Mouse (Mus musculus) gonadal fat pad, adult 2 months (tissue): ENCODE results near the gene Sept4. TPM values are rescaled to one million over a fixed set of nuclear protein-coding genes. Genes with fewer than 3 reads are reported as not detected.

Source experiments
- DNase-seq: peaks from one replicate; pipeline ENCODE4 v3.0.0-alpha.2; 2012; ENCODE audit warnings: low read depth
- polyA plus RNA-seq: library from polyadenylated mRNA; depleted of rRNA; stranded (reverse); fragments of >200 nt; gene quantifications from 2 replicates; pipeline ENCODE4 v1.2.3, GENCODE M21; 2012; rRNA removed

Sept4 gene
- 39.0 and 40.1 TPM in 2 replicates for polyA plus RNA-seq

GRCm38 (mm10) chr11:87568255-87568953 is at the start of gene Sept4:
TSS of gene Sept4 (plus strand) at chr11:87568903.
- DNase-seq: no peak

GRCm38 (mm10) chr11:87519260-87519659 is 49.4 kb upstream of the Sept4 start:
- DNase-seq: peak; percentile 4

- no peak for DNase-seq
These were observed 45.2 kb upstream of the Sept4 start for GRCm38 (mm10) chr11:87523466-87523865.

GRCm38 (mm10) chr11:87523967-87524366 is 44.7 kb upstream of the Sept4 start:
- no peak for DNase-seq

- DNase-seq: no peak
These were observed 43.9 kb upstream of the Sept4 start for GRCm38 (mm10) chr11:87524780-87525179.

GRCm38 (mm10) chr11:87527364-87527763 is 41.3 kb upstream of the Sept4 start:
- no peak for DNase-seq

GRCm38 (mm10) chr11:87527990-87528389 is 40.7 kb upstream of the Sept4 start:
- DNase-seq: no peak

- no peak for DNase-seq
These were observed 37.0 kb upstream of the Sept4 start for GRCm38 (mm10) chr11:87531695-87532094.

- DNase-seq: no peak
These were observed 26.4 kb upstream of the Sept4 start for GRCm38 (mm10) chr11:87542285-87542684.

GRCm38 (mm10) chr11:87542906-87543305 is 25.8 kb upstream of the Sept4 start:
- no peak for DNase-seq

- DNase-seq: no peak
These were observed 15.4 kb upstream of the Sept4 start for GRCm38 (mm10) chr11:87553342-87553741.

GRCm38 (mm10) chr11:87554386-87554785 is 14.3 kb upstream of the Sept4 start:
- DNase-seq: no peak

- DNase-seq: no peak
These were observed 13.5 kb upstream of the Sept4 start for GRCm38 (mm10) chr11:87555106-87555703.

GRCm38 (mm10) chr11:87561208-87561607 is 7.5 kb upstream of the Sept4 start:
- DNase-seq: no peak

GRCm38 (mm10) chr11:87566501-87566900 is 2.2 kb upstream of the Sept4 start, which contains the start of gene Gm11492:
TSS of gene Gm11492 (plus strand) at chr11:87566653.
- DNase-seq: no peak

GRCm38 (mm10) chr11:87570743-87571142 is 2.0 kb downstream of the Sept4 start:
- DNase-seq: no peak

GRCm38 (mm10) chr11:87571361-87571950 is 2.8 kb downstream of the Sept4 start:
- no peak for DNase-seq

GRCm38 (mm10) chr11:87573751-87574150 is 5.0 kb downstream of the Sept4 start:
- no peak for DNase-seq

- no peak for DNase-seq
These were observed 5.9 kb downstream of the Sept4 start for GRCm38 (mm10) chr11:87574520-87575180.

GRCm38 (mm10) chr11:87577601-87578248 is 9.0 kb downstream of the Sept4 start:
- no peak for DNase-seq

GRCm38 (mm10) chr11:87578249-87578962 is 9.7 kb downstream of the Sept4 start:
- no peak for DNase-seq
